Mouse (Mus musculus) liver, postnatal 0 days (tissue): ENCODE measurements around the gene Prkag2. TPM values are rescaled to one million over a fixed set of nuclear protein-coding genes. Genes with fewer than 3 reads are reported as not detected.

ENCODE experiments used
- ATAC-seq: fragments of 200-750 bp; cut with Nextera tagmentation; 2 replicates; pipeline ENCODE4 v1.8.0; 2017; ENCODE audit warnings: mild to moderate bottlenecking, moderate library complexity
- DNase-seq: peaks from one replicate; pipeline ENCODE4 v3.0.0-alpha.2; 2016
- H3K27ac ChIP-seq: fragments of 300-500 bp; sonication (generic); 2 replicates; pipeline ENCODE4 v1.5.1; 2014; ENCODE audit warnings: antibody characterized with exemption, moderate library complexity, mild to moderate bottlenecking, low read depth
- H3K27me3 ChIP-seq: fragments of 300-500 bp; sonication (generic); 2 replicates; pipeline ENCODE4 v1.6.1; 2014; ENCODE audit warnings: low read length, control low read depth, mixed read lengths; ENCODE audit not compliant: insufficient read depth
- H3K36me3 ChIP-seq: fragments of 300-500 bp; sonication (generic); replicated peaks from 2 replicates; pipeline ENCODE4 v1.6.1; 2014; ENCODE audit warnings: mild to moderate bottlenecking, control low read depth, low read length, moderate library complexity, mixed read lengths; ENCODE audit not compliant: insufficient read depth
- H3K4me1 ChIP-seq: fragments of 300-500 bp; sonication (generic); 2 replicates; pipeline ENCODE4 v1.6.1; 2014; ENCODE audit warnings: antibody characterized with exemption, mild to moderate bottlenecking, control low read depth; ENCODE audit not compliant: insufficient read depth
- H3K4me2 ChIP-seq: fragments of 300-500 bp; sonication (generic); 2 replicates; pipeline ENCODE4 v1.6.1; 2014; ENCODE audit warnings: low read depth, mild to moderate bottlenecking, low read length, moderate library complexity, mixed read lengths
- H3K4me3 ChIP-seq: fragments of 300-500 bp; sonication (generic); 2 replicates; pipeline ENCODE4 v1.5.1; 2014; ENCODE audit warnings: low read depth, low read length
- H3K9ac ChIP-seq: fragments of 300-500 bp; sonication (generic); replicated peaks from 2 replicates; pipeline ENCODE4 v1.6.1; 2014; ENCODE audit warnings: mild to moderate bottlenecking, moderate library complexity
- H3K9me3 ChIP-seq: fragments of 300-500 bp; sonication (generic); 2 replicates; pipeline ENCODE4 v1.6.1; 2016; ENCODE audit warnings: mild to moderate bottlenecking, control low read depth, low read length, mixed read lengths
- CTCF ChIP-seq: sonication (generic); IDR thresholded peaks from 2 replicates; pipeline ENCODE4 v1.5.1; 2016; ENCODE audit warnings: antibody characterized with exemption, low read depth
- EP300 ChIP-seq: IDR thresholded peaks from 2 replicates; pipeline ENCODE4 v1.6.1; 2016; ENCODE audit warnings: antibody characterized with exemption, low read depth, mild to moderate bottlenecking
- WGBS: fragments of 180-500 bp; shearing (Covaris S2); extraction: QIAGEN DNeasy Blood & Tissue Kit; methylation state at CpG from one replicate; pipeline ENCODE4 v1.1.7; 2014; ENCODE audit not compliant: insufficient replicate concordance; 5-methylcytosine and 5-hydroxymethylcytosine counted together
- polyA plus RNA-seq: library from polyadenylated mRNA; unstranded; fragments of >200 nt; fragmentation: Nextera tagmentation; extraction: Ambion mirVana; gene quantifications from 2 replicates; pipeline ENCODE4 v1.2.1, GENCODE M21; 2015

The Prkag2 gene
- polyA plus RNA-seq, 1 experiment from 2014 or later: 6.8 TPM

DNA sequence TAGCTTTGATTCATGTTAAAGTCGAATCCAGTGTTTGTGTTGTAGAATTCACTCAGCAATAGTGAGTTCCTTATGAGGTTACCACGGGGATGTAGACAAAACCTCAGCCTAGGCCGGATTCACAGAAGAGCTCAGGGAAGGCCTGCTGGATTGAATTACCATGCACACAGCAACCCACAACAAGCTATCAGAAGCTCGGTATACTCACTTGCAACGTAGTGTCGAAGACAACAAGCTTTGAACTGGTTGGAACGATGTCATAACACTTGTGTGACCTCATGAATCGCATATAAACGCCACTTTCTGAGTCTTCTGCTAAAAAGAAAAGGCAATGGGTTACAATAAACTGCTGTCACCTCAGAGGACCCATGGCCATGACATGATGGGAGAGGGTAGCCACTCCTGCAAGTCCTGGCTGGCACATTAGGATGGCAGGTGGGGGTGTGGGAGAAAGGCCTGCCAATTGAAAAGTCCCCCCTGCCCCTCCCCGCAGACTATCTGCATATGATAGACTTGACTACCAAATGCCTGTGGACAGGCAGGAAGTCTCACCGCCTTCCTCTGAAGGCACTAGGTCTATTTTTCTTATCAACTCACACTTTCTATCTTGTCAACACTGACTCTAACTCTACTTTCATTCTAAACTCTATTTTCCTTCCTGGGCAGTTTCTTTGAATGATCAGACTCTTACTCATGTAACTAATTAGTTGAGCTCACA, 211.4 kb downstream of the Prkag2 start:
- Histone ChIP-seq H3K4me3 (no peak overlapping the region), H3K27ac (no peak overlapping the region), H3K4me1 (no peaks in the 10 kb centered on the region), H3K9me3 (no peaks in the 10 kb centered on the region), H3K27me3 (no peaks in the 10 kb centered on the region), H3K36me3 (peaks cover 12% of the 10 kb centered on the region), H3K4me2 (no peak overlapping the region), H3K9ac (no peak overlapping the region)
- no peak for DNase-seq
- no peak for ATAC-seq
- no peak for TF ChIP-seq EP300
- no peak for TF ChIP-seq CTCF
- WGBS: 81% methylated on average over 11 of the region's 11 CpGs

DNA sequence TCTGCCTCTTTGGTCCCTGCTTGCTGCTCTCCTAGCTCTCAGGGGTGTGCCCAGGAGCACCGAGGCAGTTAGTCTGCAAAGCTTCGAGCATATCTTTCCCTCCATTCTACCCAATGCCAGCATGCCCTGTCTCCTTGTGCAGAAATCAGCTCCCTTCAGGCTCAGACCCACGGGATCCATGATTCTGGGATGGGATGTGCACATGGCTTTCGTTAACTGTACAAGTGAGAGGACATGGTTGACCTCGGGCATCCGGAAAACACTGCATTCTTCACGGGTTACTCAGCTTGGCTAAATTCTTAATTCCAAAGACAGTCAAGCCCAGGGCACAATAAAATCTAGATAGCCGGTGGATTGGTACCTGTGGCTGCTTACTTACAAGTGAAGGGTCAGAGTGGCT, 213.2 kb downstream of the Prkag2 start:
- Histone ChIP-seq H3K4me3 (no peak overlapping the region), H3K4me1 (no peaks in the 10 kb centered on the region), H3K36me3 (peaks cover 12% of the 10 kb centered on the region), H3K9ac (no peak overlapping the region), H3K27me3 (no peaks in the 10 kb centered on the region), H3K4me2 (no peak overlapping the region), H3K9me3 (no peaks in the 10 kb centered on the region), H3K27ac (no peak overlapping the region)
- DNase-seq: no peak
- WGBS: 88% methylated on average over 8 of the region's 8 CpGs
- TF ChIP-seq EP300: no peak
- TF ChIP-seq CTCF: no peak
- no peak for ATAC-seq

DNA sequence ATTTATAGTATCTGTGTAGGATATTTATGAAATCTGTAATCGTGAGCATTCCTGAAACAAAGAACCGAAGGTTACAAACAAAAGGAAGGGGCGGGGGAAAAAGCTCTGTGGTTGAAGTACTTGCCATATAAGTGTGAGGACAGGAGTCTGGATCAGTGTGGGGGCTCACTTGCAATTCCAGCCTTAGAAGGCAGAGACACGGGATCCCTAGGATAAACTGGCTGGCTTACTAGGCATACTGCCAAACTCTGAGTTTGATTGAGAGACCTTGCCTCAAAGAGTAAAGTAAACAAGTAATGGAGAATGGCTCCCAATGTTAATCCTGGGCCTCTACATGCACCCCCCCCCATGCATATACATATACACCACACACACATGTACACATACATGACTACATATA, 221.7 kb downstream of the Prkag2 start:
- peaks cover 7% of the 10 kb centered on the region; the same call in 1 of the 2 replicates for H3K36me3 ChIP-seq
- H3K9ac ChIP-seq: no peak overlapping the region
- DNase-seq: no peak
- TF ChIP-seq EP300: no peak
- TF ChIP-seq CTCF: no peak
- WGBS: 71% methylated on average over 4 of the region's 4 CpGs
- H3K9me3 ChIP-seq: no peaks in the 10 kb centered on the region
- H3K27me3 ChIP-seq: no peaks in the 10 kb centered on the region
- no peak overlapping the region for H3K27ac ChIP-seq
- H3K4me3 ChIP-seq: no peak overlapping the region
- ATAC-seq: no peak
- no peak overlapping the region for H3K4me2 ChIP-seq
- no peaks in the 10 kb centered on the region for H3K4me1 ChIP-seq

DNA sequence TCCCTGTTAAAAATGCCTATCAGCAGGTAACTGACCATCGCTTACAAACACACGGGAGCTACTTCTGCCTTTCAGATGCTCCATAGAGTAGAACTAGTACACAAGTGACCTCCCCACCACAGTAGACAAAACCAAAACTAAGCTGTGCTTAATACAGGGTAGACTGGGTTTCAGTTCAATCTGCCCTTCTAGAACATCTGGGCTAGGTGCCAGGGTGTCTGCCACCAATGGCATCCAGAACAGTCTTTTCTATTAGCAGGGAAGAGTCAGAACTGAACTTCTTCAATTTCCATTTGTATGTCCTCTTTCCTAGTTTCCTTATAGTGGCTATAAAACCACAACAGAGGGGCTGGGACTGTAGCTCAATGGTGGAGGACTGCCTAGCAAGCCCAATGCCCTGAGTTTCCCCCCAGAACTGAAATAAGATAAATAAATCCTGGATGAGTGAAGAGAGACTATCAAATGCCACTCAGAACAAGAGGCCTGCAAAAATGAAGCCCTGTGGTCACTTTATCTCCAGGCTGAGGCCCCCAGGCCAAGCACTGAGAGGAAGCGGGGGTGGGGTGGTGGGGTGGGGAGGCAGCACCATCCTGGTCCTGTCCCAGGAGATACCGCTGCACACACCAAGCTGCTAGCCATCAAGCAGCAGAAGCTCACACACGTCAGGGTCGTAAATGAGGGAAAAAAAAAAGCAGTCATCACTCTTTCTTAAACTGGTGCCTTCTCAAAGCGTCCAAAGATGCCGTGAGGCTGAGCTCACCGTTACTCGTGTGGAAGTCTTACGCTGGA, 222.4 kb downstream of the Prkag2 start:
- WGBS: 53% methylated on average over 11 of the region's 11 CpGs
- H3K4me3 ChIP-seq: no peak overlapping the region
- no peak overlapping the region for H3K9ac ChIP-seq
- H3K27me3 ChIP-seq: no peaks in the 10 kb centered on the region
- no peak for TF ChIP-seq EP300
- no peak for TF ChIP-seq CTCF
- no peak overlapping the region for H3K4me2 ChIP-seq
- peaks cover 7% of the 10 kb centered on the region; the same call in 1 of the 2 replicates for H3K36me3 ChIP-seq
- H3K27ac ChIP-seq: no peak overlapping the region
- ATAC-seq (peak; percentile 15; the same call in 1 of the 2 replicates), DNase-seq (no peak)
- H3K9me3 ChIP-seq: no peaks in the 10 kb centered on the region
- H3K4me1 ChIP-seq: no peaks in the 10 kb centered on the region

DNA sequence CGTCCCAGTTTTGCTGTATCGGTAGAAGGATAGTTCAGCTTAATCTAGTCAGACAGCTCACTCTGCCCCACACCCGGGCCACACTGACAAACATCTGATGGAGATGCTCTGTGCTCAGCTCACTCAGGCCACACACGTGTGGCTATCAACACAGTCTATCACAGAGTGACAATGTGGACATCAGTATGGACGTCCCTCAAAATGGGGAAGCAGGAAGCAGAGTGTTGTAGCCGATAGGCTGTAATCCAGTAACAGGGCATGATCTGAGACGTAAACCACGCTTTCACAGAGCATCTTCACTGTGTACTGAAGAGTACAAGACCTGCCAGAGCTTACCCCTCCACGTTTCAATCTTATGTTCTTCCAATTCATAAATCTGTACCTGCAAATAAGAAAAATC, 223.8 kb downstream of the Prkag2 start:
- no peak for TF ChIP-seq EP300
- TF ChIP-seq CTCF: no peak
- no peaks in the 10 kb centered on the region for H3K9me3 ChIP-seq
- WGBS: 63% methylated on average over 9 of the region's 9 CpGs

DNA sequence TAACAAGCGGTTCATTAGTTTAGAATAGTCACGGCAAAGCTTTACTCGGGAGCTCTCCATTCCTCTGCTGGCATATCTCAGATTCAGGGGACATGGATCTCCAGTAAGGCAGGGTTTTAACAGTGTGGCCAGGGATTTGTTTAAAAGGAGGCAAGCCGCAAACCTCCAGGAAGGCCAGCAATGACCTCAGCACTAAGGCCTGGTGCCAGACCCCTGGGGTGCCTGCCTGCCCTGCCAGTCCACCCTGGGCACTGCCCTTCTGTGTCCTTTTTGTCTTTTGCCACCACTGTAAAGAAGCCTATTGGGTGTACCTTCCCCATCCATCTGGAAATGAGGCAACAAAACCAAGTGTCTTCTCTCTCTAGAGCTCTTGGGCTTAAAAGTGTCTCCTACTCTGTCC, 226.3 kb downstream of the Prkag2 start:
- Histone ChIP-seq H3K4me1 (0 out of 2 replicates have a peak, but pooled peaks cover 3% of the 10 kb centered on the region), H3K9ac (no peak overlapping the region), H3K27me3 (no peaks in the 10 kb centered on the region), H3K9me3 (no peaks in the 10 kb centered on the region), H3K27ac (no peak overlapping the region), H3K4me2 (no peak overlapping the region), H3K4me3 (no peak overlapping the region), H3K36me3 (peaks cover 10% of the 10 kb centered on the region; the same call in 1 of the 2 replicates)
- WGBS: 85% methylated on average over 4 of the region's 4 CpGs
- no peak for TF ChIP-seq CTCF
- no peak for TF ChIP-seq EP300
- DNase-seq: no peak
- no peak for ATAC-seq

More for the DNA sequence above, 223.8 kb downstream of the Prkag2 start:
- Histone ChIP-seq H3K4me2 (no peak overlapping the region), H3K36me3 (peaks cover 7% of the 10 kb centered on the region; the same call in 1 of the 2 replicates), H3K9ac (no peak overlapping the region), H3K27me3 (no peaks in the 10 kb centered on the region), H3K4me1 (no peaks in the 10 kb centered on the region), H3K4me3 (no peak overlapping the region), H3K27ac (no peak overlapping the region)
- no peak for DNase-seq
- ATAC-seq: no peak
